Mouse (Mus musculus): ENCODE measurements around the gene Clec4g. TPM values are rescaled to one million over a fixed set of nuclear protein-coding genes. Genes with fewer than 3 reads are reported as not detected.
"Not testable (repeated sequence)": the region's sequence is repeated elsewhere in the genome, so short reads cannot be mapped to it uniquely, and the experiment has no call there.

The Clec4g gene
- not detected for polyA plus RNA-seq (2012; fragmentation: generic; extraction: Trizol)
- long read RNA-seq, experiment 1 = 0 reads
- long read RNA-seq, experiment 2 = 0 reads

GRCm38 (mm10) chr8:3720551-3720950, at the start of gene Clec4g:
Clec4g (minus strand) TSS chr8:3720651.
- Histone ChIP-seq H3K79me3 (ENCODE audit: low read depth) (no peaks in the 10 kb centered on the region), H3K27me3 (ENCODE audit: control insufficient read depth, insufficient read depth, insufficient read length) (no peaks in the 10 kb centered on the region), H3ac (ENCODE audit: control insufficient read depth, insufficient read length, low read depth) (no peak within 1 kb of the TSS), H3K4me3 (ENCODE audit: insufficient read depth, poor library complexity, severe bottlenecking) (no peak within 1 kb of the TSS), H3K79me2 (ENCODE audit: control insufficient read depth, insufficient read depth) (no peaks in the 10 kb centered on the region), H3K36me3 (ENCODE audit: control insufficient read depth, insufficient read depth) (no peaks in the 10 kb centered on the region)
- TF ChIP-seq CEBPB (IDR thresholded peaks at IDR 0.05; ENCODE audit: low read depth) (no peak), FOSL1 (IDR thresholded peaks at IDR 0.05; ENCODE audit: insufficient read depth, low read length, poor library complexity, severe bottlenecking) (no peak), MAX (IDR thresholded peaks at IDR 0.05) (no peak), MYOD1 (IDR thresholded peaks at IDR 0.05; ENCODE audit: control insufficient read depth, insufficient read length, low read depth) (no peak), CTCF (IDR thresholded peaks at IDR 0.05; ENCODE audit: control insufficient read depth, insufficient read depth, insufficient read length) (no peak), MYOG (IDR thresholded peaks at IDR 0.05; ENCODE audit: control insufficient read depth, extremely low read depth, insufficient read length) (no peak), USF1 (IDR thresholded peaks at IDR 0.05; ENCODE audit: low read depth) (no peak)

- H3K4me3 ChIP-seq (ENCODE audit: insufficient read depth, poor library complexity, severe bottlenecking); H3K79me3 ChIP-seq (ENCODE audit: low read depth); H3ac ChIP-seq (ENCODE audit: control insufficient read depth, insufficient read length, low read depth); H3K79me2 ChIP-seq (ENCODE audit: control insufficient read depth, insufficient read depth); H3K36me3 ChIP-seq (ENCODE audit: control insufficient read depth, insufficient read depth); H3K27me3 ChIP-seq (ENCODE audit: control insufficient read depth, insufficient read depth, insufficient read length): not testable (repeated sequence)
Measured at GRCm38 (mm10) chr8:3768641-3769040, 48.2 kb upstream of the Clec4g start.

- Histone ChIP-seq H3K4me3 (ENCODE audit: insufficient read depth, poor library complexity, severe bottlenecking) (no peak overlapping the region), H3K79me2 (ENCODE audit: control insufficient read depth, insufficient read depth) (no peaks in the 10 kb centered on the region), H3K36me3 (ENCODE audit: control insufficient read depth, insufficient read depth) (no peaks in the 10 kb centered on the region), H3ac (ENCODE audit: control insufficient read depth, insufficient read length, low read depth) (no peak overlapping the region), H3K27me3 (ENCODE audit: control insufficient read depth, insufficient read depth, insufficient read length) (no peaks in the 10 kb centered on the region), H3K79me3 (ENCODE audit: low read depth) (no peaks in the 10 kb centered on the region)
- TF ChIP-seq CTCF (IDR thresholded peaks at IDR 0.05; ENCODE audit: control insufficient read depth, insufficient read depth, insufficient read length) (no peak), MYOD1 (IDR thresholded peaks at IDR 0.05; ENCODE audit: control insufficient read depth, insufficient read length, low read depth) (no peak), CEBPB (IDR thresholded peaks at IDR 0.05; ENCODE audit: low read depth) (no peak), MAX (IDR thresholded peaks at IDR 0.05) (no peak), USF1 (IDR thresholded peaks at IDR 0.05; ENCODE audit: low read depth) (no peak), FOSL1 (IDR thresholded peaks at IDR 0.05; ENCODE audit: insufficient read depth, low read length, poor library complexity, severe bottlenecking) (no peak), MYOG (IDR thresholded peaks at IDR 0.05; ENCODE audit: control insufficient read depth, extremely low read depth, insufficient read length) (no peak)
Measured at GRCm38 (mm10) chr8:3754261-3754850, 33.9 kb upstream of the Clec4g start.

DNA sequence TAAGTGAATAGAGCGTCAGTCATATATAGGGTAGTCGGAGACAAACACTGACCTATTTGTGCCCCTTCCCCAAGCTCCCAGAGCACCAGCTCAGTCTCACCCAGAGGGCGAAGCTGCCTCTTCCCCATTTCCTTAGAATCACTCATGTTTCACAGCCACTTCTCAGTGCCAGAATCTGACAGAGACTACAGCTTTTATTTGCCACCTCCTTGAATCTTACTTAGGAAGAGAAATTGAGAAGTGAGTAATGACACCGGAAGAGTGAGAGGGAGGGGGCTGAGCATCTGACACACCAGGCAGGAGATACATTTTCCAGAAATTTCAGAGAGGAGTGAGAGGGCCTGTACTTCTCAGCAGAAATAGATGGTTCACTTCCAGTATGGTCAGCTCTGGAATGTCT, 28.3 kb upstream of the Clec4g start, which contains the start of gene Cd209a:
TSS of gene Cd209a (minus strand) at position 224 of the 400 bp plus-strand sequence.
- H3ac ChIP-seq (ENCODE audit: control insufficient read depth, insufficient read length, low read depth) = no peak within 1 kb of the TSS
- H3K79me2 ChIP-seq (ENCODE audit: control insufficient read depth, insufficient read depth) = no peaks in the 10 kb centered on the region
- no peaks in the 10 kb centered on the region for H3K36me3 ChIP-seq (ENCODE audit: control insufficient read depth, insufficient read depth)
- TF ChIP-seq USF1 (IDR thresholded peaks at IDR 0.05; ENCODE audit: low read depth) = no peak
- TF ChIP-seq CTCF (IDR thresholded peaks at IDR 0.05; ENCODE audit: control insufficient read depth, insufficient read depth, insufficient read length) = no peak
- H3K79me3 ChIP-seq (ENCODE audit: low read depth) = no peaks in the 10 kb centered on the region
- no peaks in the 10 kb centered on the region for H3K27me3 ChIP-seq (ENCODE audit: control insufficient read depth, insufficient read depth, insufficient read length)
- no peak within 1 kb of the TSS for H3K4me3 ChIP-seq (ENCODE audit: insufficient read depth, poor library complexity, severe bottlenecking)

DNA sequence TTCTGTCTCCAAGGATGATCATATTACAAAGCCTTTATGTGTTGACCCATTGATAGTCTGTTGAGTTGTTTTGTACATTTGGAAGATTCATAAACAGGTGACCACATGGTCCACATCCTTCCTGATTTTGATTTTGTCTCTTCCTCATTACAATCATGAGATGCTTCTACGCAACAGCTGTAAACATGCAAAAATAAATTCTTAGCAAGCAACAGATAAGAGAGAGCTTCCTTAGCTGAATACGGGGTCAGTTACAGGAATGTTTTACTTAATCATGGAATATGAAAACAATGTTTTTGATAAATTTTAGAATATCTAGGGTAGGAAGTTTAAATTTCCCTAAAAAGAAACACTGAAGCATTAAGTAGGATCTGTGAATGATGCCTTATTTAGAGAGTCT, 16.5 kb upstream of the Clec4g start:
- H3K79me3 ChIP-seq (ENCODE audit: low read depth) = no peaks in the 10 kb centered on the region
- no peaks in the 10 kb centered on the region for H3K27me3 ChIP-seq (ENCODE audit: control insufficient read depth, insufficient read depth, insufficient read length)
- no peaks in the 10 kb centered on the region for H3K79me2 ChIP-seq (ENCODE audit: control insufficient read depth, insufficient read depth)
- no peaks in the 10 kb centered on the region for H3K36me3 ChIP-seq (ENCODE audit: control insufficient read depth, insufficient read depth)
- TF ChIP-seq FOSL1 (IDR thresholded peaks at IDR 0.05; ENCODE audit: insufficient read depth, low read length, poor library complexity, severe bottlenecking) = no peak
- TF ChIP-seq MYOD1 (IDR thresholded peaks at IDR 0.05; ENCODE audit: control insufficient read depth, insufficient read length, low read depth) = no peak
- no peak for TF ChIP-seq CEBPB (IDR thresholded peaks at IDR 0.05; ENCODE audit: low read depth)
- TF ChIP-seq USF1 (IDR thresholded peaks at IDR 0.05; ENCODE audit: low read depth) = no peak
- TF ChIP-seq CTCF (IDR thresholded peaks at IDR 0.05; ENCODE audit: control insufficient read depth, insufficient read depth, insufficient read length) = no peak
- no peak for TF ChIP-seq MAX (IDR thresholded peaks at IDR 0.05)
- no peak for TF ChIP-seq MYOG (IDR thresholded peaks at IDR 0.05; ENCODE audit: control insufficient read depth, extremely low read depth, insufficient read length)
- no peak overlapping the region for H3ac ChIP-seq (ENCODE audit: control insufficient read depth, insufficient read length, low read depth)
- no peak overlapping the region for H3K4me3 ChIP-seq (ENCODE audit: insufficient read depth, poor library complexity, severe bottlenecking)

- no peaks in the 10 kb centered on the region for H3K27me3 ChIP-seq (ENCODE audit: control insufficient read depth, insufficient read depth, insufficient read length)
- no peak overlapping the region for H3K4me3 ChIP-seq (ENCODE audit: insufficient read depth, poor library complexity, severe bottlenecking)
- H3K79me2 ChIP-seq (ENCODE audit: control insufficient read depth, insufficient read depth) = no peaks in the 10 kb centered on the region
- no peak for TF ChIP-seq MYOD1 (IDR thresholded peaks at IDR 0.05; ENCODE audit: control insufficient read depth, insufficient read length, low read depth)
- no peak for TF ChIP-seq USF1 (IDR thresholded peaks at IDR 0.05; ENCODE audit: low read depth)
- no peak for TF ChIP-seq MYOG (IDR thresholded peaks at IDR 0.05; ENCODE audit: control insufficient read depth, extremely low read depth, insufficient read length)
- no peak for TF ChIP-seq CTCF (IDR thresholded peaks at IDR 0.05; ENCODE audit: control insufficient read depth, insufficient read depth, insufficient read length)
- H3ac ChIP-seq (ENCODE audit: control insufficient read depth, insufficient read length, low read depth) = no peak overlapping the region
- no peaks in the 10 kb centered on the region for H3K36me3 ChIP-seq (ENCODE audit: control insufficient read depth, insufficient read depth)
- no peaks in the 10 kb centered on the region for H3K79me3 ChIP-seq (ENCODE audit: low read depth)
Measured at GRCm38 (mm10) chr8:3735599-3735998, 15.1 kb upstream of the Clec4g start.
